Mouse (Mus musculus): Measurements from ENCODE around the gene Rabggtb. TPM values are rescaled to one million over a fixed set of nuclear protein-coding genes. Genes with fewer than 3 reads are reported as not detected.

Rabggtb gene
- polyA plus RNA-seq, 1 experiment from 2014 or later = 48.0 TPM

GRCm38 (mm10) chr3:153941613-153942012, 28.8 kb upstream of the Rabggtb start:
- no peaks in the 10 kb centered on the region for H3K9me3 ChIP-seq (replicated peaks)
- DNase-seq (ENCODE audit: low spot score) = no peak
- no peak overlapping the region for H3K4me3 ChIP-seq
- H3K36me3 ChIP-seq = peaks cover 41% of the 10 kb centered on the region
- peaks cover 23% of the 10 kb centered on the region for H3K4me1 ChIP-seq
- H3K27ac ChIP-seq (replicated peaks) = no peak overlapping the region
- WGBS = 96% methylated on average over 13 of the region's 13 CpGs
- no peaks in the 10 kb centered on the region for H3K27me3 ChIP-seq (ENCODE audit: low read depth, poor library complexity, severe bottlenecking)

- H3K4me1 ChIP-seq = peaks cover 23% of the 10 kb centered on the region
- peaks cover 50% of the 10 kb centered on the region for H3K36me3 ChIP-seq
- H3K4me3 ChIP-seq = no peak overlapping the region
- H3K9me3 ChIP-seq (replicated peaks) = no peaks in the 10 kb centered on the region
- WGBS = 92% methylated on average over 9 of the region's 9 CpGs
- no peak overlapping the region for H3K27ac ChIP-seq (replicated peaks)
- H3K27me3 ChIP-seq (ENCODE audit: low read depth, poor library complexity, severe bottlenecking) = no peaks in the 10 kb centered on the region
- no peak for DNase-seq (ENCODE audit: low spot score)
These were observed 27.7 kb upstream of the Rabggtb start for GRCm38 (mm10) chr3:153940486-153940885.

GRCm38 (mm10) chr3:153940021-153940420, 27.2 kb upstream of the Rabggtb start:
- Histone ChIP-seq H3K36me3 (peaks cover 55% of the 10 kb centered on the region), H3K4me3 (no peak overlapping the region)
- 83% methylated on average over 8 of the region's 8 CpGs for WGBS

GRCm38 (mm10) chr3:153937116-153937810, 24.5 kb upstream of the Rabggtb start:
- peaks cover 81% of the 10 kb centered on the region for H3K36me3 ChIP-seq
- WGBS = 96% methylated on average over 17 of the region's 17 CpGs
- no peaks in the 10 kb centered on the region for H3K4me1 ChIP-seq
- no peak for DNase-seq (ENCODE audit: low spot score)
- H3K27me3 ChIP-seq (ENCODE audit: low read depth, poor library complexity, severe bottlenecking) = no peaks in the 10 kb centered on the region
- H3K27ac ChIP-seq (replicated peaks) = no peak overlapping the region
- H3K9me3 ChIP-seq (replicated peaks) = no peaks in the 10 kb centered on the region
- no peak overlapping the region for H3K4me3 ChIP-seq

More at GRCm38 (mm10) chr3:153940021-153940420, 27.2 kb upstream of the Rabggtb start:
- Histone ChIP-seq H3K27ac (replicated peaks) (no peak overlapping the region), H3K9me3 (replicated peaks) (no peaks in the 10 kb centered on the region), H3K4me1 (peaks cover 20% of the 10 kb centered on the region), H3K27me3 (ENCODE audit: low read depth, poor library complexity, severe bottlenecking) (no peaks in the 10 kb centered on the region)
- no peak for DNase-seq (ENCODE audit: low spot score)

- H3K36me3 ChIP-seq = peaks cover 88% of the 10 kb centered on the region
These were observed 23.1 kb upstream of the Rabggtb start for GRCm38 (mm10) chr3:153935878-153936277.

GRCm38 (mm10) chr3:153932461-153932860, 19.7 kb upstream of the Rabggtb start:
- 90% methylated on average over 5 of the region's 5 CpGs for WGBS
- Histone ChIP-seq H3K9me3 (replicated peaks) (no peaks in the 10 kb centered on the region), H3K4me3 (no peak overlapping the region), H3K36me3 (peaks cover 90% of the 10 kb centered on the region), H3K27me3 (ENCODE audit: low read depth, poor library complexity, severe bottlenecking) (no peaks in the 10 kb centered on the region), H3K4me1 (no peaks in the 10 kb centered on the region), H3K27ac (replicated peaks) (no peak overlapping the region)
- DNase-seq (ENCODE audit: low spot score) = no peak

More at GRCm38 (mm10) chr3:153935878-153936277, 23.1 kb upstream of the Rabggtb start:
- no peak overlapping the region for H3K4me3 ChIP-seq
- 95% methylated on average over 9 of the region's 9 CpGs for WGBS
- DNase-seq (ENCODE audit: low spot score) = no peak
- no peaks in the 10 kb centered on the region for H3K27me3 ChIP-seq (ENCODE audit: low read depth, poor library complexity, severe bottlenecking)
- H3K4me1 ChIP-seq = no peaks in the 10 kb centered on the region
- no peak overlapping the region for H3K27ac ChIP-seq (replicated peaks)
- no peaks in the 10 kb centered on the region for H3K9me3 ChIP-seq (replicated peaks)

GRCm38 (mm10) chr3:153929526-153929925, 16.7 kb upstream of the Rabggtb start:
- H3K27me3 ChIP-seq (ENCODE audit: low read depth, poor library complexity, severe bottlenecking) = no peaks in the 10 kb centered on the region
- H3K4me1 ChIP-seq = no peaks in the 10 kb centered on the region
- 94% methylated on average over 11 of the region's 11 CpGs for WGBS
- no peaks in the 10 kb centered on the region for H3K9me3 ChIP-seq (replicated peaks)
- no peak overlapping the region for H3K27ac ChIP-seq (replicated peaks)
- DNase-seq (ENCODE audit: low spot score) = no peak
- peaks cover 84% of the 10 kb centered on the region for H3K36me3 ChIP-seq
- no peak overlapping the region for H3K4me3 ChIP-seq

GRCm38 (mm10) chr3:153926333-153926732, 13.5 kb upstream of the Rabggtb start:
- H3K36me3 ChIP-seq = peaks cover 80% of the 10 kb centered on the region
- H3K27ac ChIP-seq (replicated peaks) = no peak overlapping the region
- no peak for DNase-seq (ENCODE audit: low spot score)
- no peak overlapping the region for H3K4me3 ChIP-seq
- H3K9me3 ChIP-seq (replicated peaks) = no peaks in the 10 kb centered on the region
- H3K27me3 ChIP-seq (ENCODE audit: low read depth, poor library complexity, severe bottlenecking) = no peaks in the 10 kb centered on the region
- 89% methylated on average over 7 of the region's 7 CpGs for WGBS
- no peaks in the 10 kb centered on the region for H3K4me1 ChIP-seq

- Histone ChIP-seq H3K36me3 (peaks cover 47% of the 10 kb centered on the region), H3K27me3 (ENCODE audit: low read depth, poor library complexity, severe bottlenecking) (no peaks in the 10 kb centered on the region), H3K4me3 (no peak overlapping the region), H3K4me1 (no peaks in the 10 kb centered on the region), H3K27ac (replicated peaks) (no peak overlapping the region), H3K9me3 (replicated peaks) (no peaks in the 10 kb centered on the region)
- WGBS = 94% methylated on average over 10 of the region's 10 CpGs
- no peak for DNase-seq (ENCODE audit: low spot score)
These were observed 8.5 kb upstream of the Rabggtb start for GRCm38 (mm10) chr3:153921147-153921910.

GRCm38 (mm10) chr3:153917200-153917599, 4.4 kb upstream of the Rabggtb start:
- Histone ChIP-seq H3K27me3 (ENCODE audit: low read depth, poor library complexity, severe bottlenecking) (no peaks in the 10 kb centered on the region), H3K4me1 (peaks cover 5% of the 10 kb centered on the region), H3K4me3 (no peak overlapping the region), H3K36me3 (peaks cover 15% of the 10 kb centered on the region), H3K9me3 (replicated peaks) (no peaks in the 10 kb centered on the region), H3K27ac (replicated peaks) (no peak overlapping the region)
- no peak for DNase-seq (ENCODE audit: low spot score)
- WGBS = 11% methylated on average over 1 of the region's 1 CpGs

GRCm38 (mm10) chr3:153913510-153914243, 868 bp upstream of the Rabggtb start:
- DNase-seq (ENCODE audit: low spot score) = no peak
- H3K27me3 ChIP-seq (ENCODE audit: low read depth, poor library complexity, severe bottlenecking) = no peaks in the 10 kb centered on the region
- WGBS = 69% methylated on average over 6 of the region's 6 CpGs

GRCm38 (mm10) chr3:153911882-153912440, 848 bp downstream of the Rabggtb start:
- H3K9me3 ChIP-seq (replicated peaks) = no peaks in the 10 kb centered on the region
- peak overlapping the region; percentile 95 for H3K4me3 ChIP-seq
- H3K36me3 ChIP-seq = peaks cover 49% of the 10 kb centered on the region
- H3K27ac ChIP-seq (replicated peaks) = peak overlapping the region; percentile 97
- WGBS = 4% methylated on average over 12 of the region's 12 CpGs
- no peaks in the 10 kb centered on the region for H3K27me3 ChIP-seq (ENCODE audit: low read depth, poor library complexity, severe bottlenecking)
- H3K4me1 ChIP-seq = peaks cover 43% of the 10 kb centered on the region
- no peak for DNase-seq (ENCODE audit: low spot score)

More at GRCm38 (mm10) chr3:153913510-153914243, 868 bp upstream of the Rabggtb start:
- H3K36me3 ChIP-seq = peaks cover 32% of the 10 kb centered on the region
- H3K4me3 ChIP-seq = peak overlapping the region; percentile 95
- H3K27ac ChIP-seq (replicated peaks) = peak overlapping the region; percentile 97
- no peaks in the 10 kb centered on the region for H3K9me3 ChIP-seq (replicated peaks)
- peaks cover 38% of the 10 kb centered on the region for H3K4me1 ChIP-seq
